Mouse (Mus musculus) kidney, adult 2 months (tissue): ENCODE measurements around the gene Zbtb18.

Source experiments
- CTCF ChIP-seq: fragments of 200-500 bp; conservative IDR thresholded peaks from 2 replicates; pipeline ENCODE4 v1.5.1; 2011; ENCODE audit warnings: low read depth, mild to moderate bottlenecking, control low read depth, low read length, moderate library complexity, mixed read lengths; ENCODE audit not compliant: insufficient read depth, insufficient read length
- POLR2A ChIP-seq: fragments of 200-500 bp; IDR thresholded peaks from one replicate; pipeline ENCODE4 v1.6.1; 2011; ENCODE audit warnings: low read depth, low read length, control low read depth

DNA sequence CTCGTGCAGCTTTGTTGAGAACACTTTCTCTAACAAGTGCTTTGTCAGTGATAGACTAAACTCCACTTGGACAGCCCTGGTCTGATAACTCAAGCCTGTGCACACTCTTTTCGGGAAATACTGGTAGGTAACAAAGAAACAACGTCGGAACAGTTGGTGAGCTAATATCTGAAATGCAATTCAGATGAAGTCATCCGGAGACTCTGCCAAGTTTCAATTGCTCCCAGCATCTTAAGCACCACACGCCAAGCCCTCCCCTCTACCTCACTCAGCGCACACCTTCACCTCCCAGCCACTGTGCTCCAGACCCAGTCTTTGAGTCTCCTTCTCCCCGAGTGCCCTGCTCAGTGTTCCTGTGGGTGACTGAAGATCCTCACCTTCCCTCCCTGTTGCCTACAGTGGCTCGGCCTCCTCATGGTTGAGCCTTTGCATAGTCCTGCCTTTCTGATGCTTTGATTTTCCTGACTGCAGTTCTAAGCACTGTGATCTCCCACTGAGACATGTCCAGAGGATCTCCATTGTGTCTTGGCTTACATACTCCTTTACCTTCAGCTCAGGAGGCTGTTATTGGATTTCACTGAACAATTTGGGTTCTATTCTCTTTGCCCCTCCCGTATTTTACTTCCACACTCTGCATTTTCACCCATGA, 37.3 kb downstream of the Zbtb18 start:
- TF ChIP-seq CTCF (no peak), POLR2A (no peak)
